Mouse (Mus musculus) C2C12 (cell line): Measurements from ENCODE around the gene Dlg5.

Experiments used
- CEBPB ChIP-seq: IDR thresholded peaks from one replicate; pipeline ENCODE4 v1.6.1; 2011; ENCODE audit warnings: low read depth, mild to moderate bottlenecking, control low read depth, moderate library complexity
- CTCF ChIP-seq: IDR thresholded peaks from one replicate; pipeline ENCODE4 v1.5.1; 2011; ENCODE audit not compliant: control insufficient read depth, insufficient read depth, insufficient read length
- FOSL1 ChIP-seq: IDR thresholded peaks from one replicate; pipeline ENCODE4 v1.8.0; 2011; ENCODE audit warnings: mild to moderate bottlenecking, low read length; ENCODE audit not compliant: poor library complexity, insufficient read depth, severe bottlenecking
- MAX ChIP-seq: IDR thresholded peaks from one replicate; pipeline ENCODE4 v1.6.1; 2011; ENCODE audit warnings: mild to moderate bottlenecking, control low read depth
- MYOD1 ChIP-seq: IDR thresholded peaks from one replicate; pipeline ENCODE4 v1.6.1; 2011; ENCODE audit warnings: low read depth; ENCODE audit not compliant: control insufficient read depth, insufficient read length
- MYOG ChIP-seq: IDR thresholded peaks from one replicate; pipeline ENCODE4 v1.6.1; 2011; ENCODE audit not compliant: control insufficient read depth, insufficient read length; ENCODE audit errors: extremely low read depth
- USF1 ChIP-seq: IDR thresholded peaks from one replicate; pipeline ENCODE4 v1.6.1; 2011; ENCODE audit warnings: low read depth, mild to moderate bottlenecking, control low read depth, moderate library complexity

- no peak for TF ChIP-seq CTCF
- no peak for TF ChIP-seq MYOD1
- no peak for TF ChIP-seq CEBPB
- no peak for TF ChIP-seq MYOG
- TF ChIP-seq MAX, result no peak
- no peak for TF ChIP-seq FOSL1
- TF ChIP-seq USF1, result no peak
Measured at GRCm38 (mm10) chr14:24292914-24293313, 47.2 kb upstream of the Dlg5 start, which contains the start of gene E330034G19Rik.
